ENCODE assay signal across 8 mouse cellular contexts in genomic region chr19:4300271-4300704, GRCm38 (mm10). TPM values are rescaled to one million over a fixed set of nuclear protein-coding genes. Genes with fewer than 3 reads are reported as not detected.
A peak's percentile ranks its signal among the peaks of the same experiment; 100 is the strongest.
DNase-seq lines count a peak whose midpoint lies in the region; ATAC-seq and TF ChIP-seq lines count a peak whose summit lies in the region.

No protein-coding gene starts in this region.

- H3K4me3 ChIP-seq in E14TG2a.4 (replicated peaks; ENCODE audit: low read length), result peak overlapping the region; percentile 48
- H3K4me3 ChIP-seq in heart, embryonic 15.5 days, result no peak overlapping the region

- no peaks in the 10 kb centered on the region for H3K27me3 ChIP-seq in E14TG2a.4 (ENCODE audit: insufficient read depth, low read length)
- no peaks in the 10 kb centered on the region for H3K27me3 ChIP-seq in heart, embryonic 15.5 days

- peaks cover 99% of the 10 kb centered on the region for H3K4me1 ChIP-seq in E14TG2a.4 (replicated peaks; ENCODE audit: low read depth, low read length)
- peaks cover 62% of the 10 kb centered on the region for H3K4me1 ChIP-seq in heart, embryonic 15.5 days (replicated peaks)

- H3K36me3 ChIP-seq in E14TG2a.4 (ENCODE audit: insufficient read depth, low read length), result peaks cover 31% of the 10 kb centered on the region
- no peaks in the 10 kb centered on the region for H3K36me3 ChIP-seq in heart, embryonic 15.5 days

- no peak for ATAC-seq in heart, embryonic 15.5 days (replicated peaks; ENCODE audit: insufficient number of reproducible peaks, insufficient read depth, low FRiP score, low read depth)

- peak overlapping the region; percentile 3; the same call in 1 of the 2 replicates for H3K9ac ChIP-seq in heart, embryonic 15.5 days

- H3K27ac ChIP-seq in heart, embryonic 15.5 days, result peak overlapping the region; percentile 74

- 54% methylated on average over 7 of the region's 7 CpGs for WGBS in heart, embryonic 15.5 days

- DNase-seq in heart, adult 11 months, result peak; percentile 98
- DNase-seq in heart, postnatal 25 days (ENCODE audit: low spot score), result no peak
- DNase-seq in lung, adult 18-20 months, result peak; percentile 76 to 80
- DNase-seq in spleen, adult 18-20 months, result peak; percentile 71 to 84
- no peak for DNase-seq in adrenal gland, postnatal 25 days
- DNase-seq in embryo, embryonic 10.5 days (ENCODE audit: low spot score), result no peak

- H3K4me2 ChIP-seq in heart, embryonic 15.5 days, result peak overlapping the region; percentile 2; the same call in 1 of the 2 replicates

- intact Hi-C loops in heart, postnatal 25 days (cut with DNase I), result no loop called here

- no peaks in the 10 kb centered on the region for H3K9me3 ChIP-seq in E14TG2a.4 (ENCODE audit: low read length)
- no peaks in the 10 kb centered on the region for H3K9me3 ChIP-seq in heart, embryonic 15.5 days (replicated peaks)

- no peak for TF ChIP-seq CTCF in E14TG2a.4 (conservative IDR thresholded peaks at IDR 0.05; ENCODE audit: low read length)

RNA-seq across cellular contexts. Expression of gene Grk2, which starts 5.7 kb away (rescaled TPM):
- total RNA-seq in heart, postnatal 25 days (2021), result 10 to 100 TPM; 49.3 to 57.9 TPM
- polyA plus RNA-seq in heart, embryonic 15.5 days (2015; fragmentation: Nextera tagmentation; extraction: Ambion mirVana), result 9.8 and 18.2 TPM in 2 replicates
- total RNA-seq in adrenal gland, postnatal 25 days (2021), result 45.8 and 59.4 TPM in 2 replicates

RNA-seq across cellular contexts. Expression of gene Ankrd13d, which starts 17.4 kb away (rescaled TPM):
- total RNA-seq in heart, postnatal 25 days (2021), result 1 to 10 TPM; 1.2 to 1.5 TPM
- 1.1 and 2.7 TPM in 2 replicates for polyA plus RNA-seq in heart, embryonic 15.5 days (2015; fragmentation: Nextera tagmentation; extraction: Ambion mirVana)
- 4.3 and 4.9 TPM in 2 replicates for total RNA-seq in adrenal gland, postnatal 25 days (2021)

RNA-seq across cellular contexts. Expression of gene Ssh3, which starts 31.3 kb away (rescaled TPM):
- 1 to 10 TPM; 5.8 to 6.6 TPM for total RNA-seq in heart, postnatal 25 days (2021)
- polyA plus RNA-seq in heart, embryonic 15.5 days (2015; fragmentation: Nextera tagmentation; extraction: Ambion mirVana), result 6.0 and 10.7 TPM in 2 replicates
- 35.6 and 52.3 TPM in 2 replicates for total RNA-seq in adrenal gland, postnatal 25 days (2021)

Comparison
In these comparisons a context has a peak if more than half of its experiments do, and no peak if none do; other contexts are left out.
1. DNase-seq: peak in heart, adult 11 months (single experiment), lung, adult 18-20 months (2 of 2) and spleen, adult 18-20 months (2 of 2); none in heart, postnatal 25 days (single experiment), adrenal gland, postnatal 25 days (single experiment) and embryo, embryonic 10.5 days (single experiment).